Mouse (Mus musculus) embryonic facial prominence, embryonic 14.5 days (tissue): ENCODE results near the gene Fkbp14. TPM values are rescaled to one million over a fixed set of nuclear protein-coding genes. Genes with fewer than 3 reads are reported as not detected.

Experiments used
- ATAC-seq: fragments of 200-750 bp; cut with Nextera tagmentation; 2 replicates; pipeline ENCODE4 v1.8.0; 2017; ENCODE audit warnings: low read depth, moderate number of reproducible peaks, moderate TSS enrichment
- DNase-seq: peaks from one replicate; pipeline ENCODE4 v3.0.0-alpha.2; 2015; ENCODE audit warnings: low spot score
- H3K27ac ChIP-seq: fragments of 300-500 bp; sonication (generic); replicated peaks from 2 replicates; pipeline ENCODE4 v1.5.1; 2014; ENCODE audit warnings: low read depth, mild to moderate bottlenecking, low read length, moderate library complexity
- H3K27me3 ChIP-seq: fragments of 300-500 bp; sonication (generic); replicated peaks from 2 replicates; pipeline ENCODE4 v1.6.1; 2014; ENCODE audit warnings: low read length; ENCODE audit not compliant: control insufficient read depth, insufficient read depth
- H3K36me3 ChIP-seq: fragments of 300-500 bp; sonication (generic); 2 replicates; pipeline ENCODE4 v1.6.1; 2014; ENCODE audit warnings: low read length, mixed read lengths; ENCODE audit not compliant: control insufficient read depth, insufficient read depth
- H3K4me1 ChIP-seq: fragments of 300-500 bp; sonication (generic); 2 replicates; pipeline ENCODE4 v1.6.1; 2014; ENCODE audit warnings: antibody characterized with exemption, low read length; ENCODE audit not compliant: control insufficient read depth, insufficient read depth
- H3K4me2 ChIP-seq: fragments of 300-500 bp; sonication (generic); 2 replicates; pipeline ENCODE4 v1.6.1; 2014; ENCODE audit warnings: low read depth, mild to moderate bottlenecking, low read length, moderate library complexity, mixed read lengths
- H3K4me3 ChIP-seq: fragments of 300-500 bp; sonication (generic); 2 replicates; pipeline ENCODE4 v1.5.1; 2014; ENCODE audit warnings: low read depth, mild to moderate bottlenecking, low read length
- H3K9ac ChIP-seq: fragments of 300-500 bp; sonication (generic); 2 replicates; pipeline ENCODE4 v1.6.1; 2014; ENCODE audit warnings: low read depth, mild to moderate bottlenecking, low read length, moderate library complexity, mixed read lengths
- H3K9me3 ChIP-seq: fragments of 300-500 bp; sonication (generic); 2 replicates; pipeline ENCODE4 v1.6.1; 2016; ENCODE audit warnings: low read length; ENCODE audit not compliant: control insufficient read depth
- WGBS: fragments of 180-500 bp; shearing (Covaris S2); extraction: QIAGEN DNeasy Blood & Tissue Kit; methylation state at CpG from one replicate; pipeline ENCODE4 v1.1.7; 2014; 5-methylcytosine and 5-hydroxymethylcytosine counted together
- polyA plus RNA-seq: library from polyadenylated mRNA; unstranded; fragments of >200 nt; fragmentation: Nextera tagmentation; extraction: Ambion mirVana; gene quantifications from 2 replicates; pipeline ENCODE4 v1.2.1, GENCODE M21; 2014

Fkbp14 gene
- 74.6 and 81.1 TPM in 2 replicates for polyA plus RNA-seq

GRCm38 (mm10) chr6:54597208-54597607, at the start of gene Fkbp14:
Gene Fkbp14, minus strand, starts transcription at chr6:54597308.
- Histone ChIP-seq H3K27me3 (no peaks in the 10 kb centered on the region), H3K4me1 (peaks cover 16% of the 10 kb centered on the region), H3K9ac (no peak within 1 kb of the TSS; the same call in 1 of the 2 replicates), H3K4me2 (peak within 1 kb of the TSS; percentile 76), H3K9me3 (no peaks in the 10 kb centered on the region), H3K36me3 (no peaks in the 10 kb centered on the region), H3K4me3 (peak within 1 kb of the TSS; percentile 85), H3K27ac (no peak within 1 kb of the TSS)
- ATAC-seq: no peak
- 81% methylated on average over 4 of the region's 4 CpGs for WGBS
- no peak for DNase-seq

GRCm38 (mm10) chr6:54643181-54643580, 46.1 kb upstream of the Fkbp14 start:
- H3K4me2 ChIP-seq: no peak overlapping the region
- H3K4me1 ChIP-seq: no peaks in the 10 kb centered on the region
- peak; percentile 16 for DNase-seq
- peaks cover 20% of the 10 kb centered on the region for H3K36me3 ChIP-seq
- H3K9ac ChIP-seq: no peak overlapping the region
- no peaks in the 10 kb centered on the region for H3K27me3 ChIP-seq
- no peak for ATAC-seq
- WGBS: 89% methylated on average over 4 of the region's 4 CpGs
- no peaks in the 10 kb centered on the region for H3K9me3 ChIP-seq
- H3K4me3 ChIP-seq: no peak overlapping the region
- no peak overlapping the region for H3K27ac ChIP-seq

GRCm38 (mm10) chr6:54641953-54642352, 44.8 kb upstream of the Fkbp14 start:
- H3K4me1 ChIP-seq: no peaks in the 10 kb centered on the region
- WGBS: 84% methylated on average over 2 of the region's 2 CpGs
- H3K27me3 ChIP-seq: no peaks in the 10 kb centered on the region
- no peak overlapping the region for H3K27ac ChIP-seq
- H3K9ac ChIP-seq: no peak overlapping the region
- ATAC-seq: no peak
- no peak for DNase-seq
- no peak overlapping the region for H3K4me2 ChIP-seq
- no peaks in the 10 kb centered on the region for H3K9me3 ChIP-seq
- peaks cover 22% of the 10 kb centered on the region for H3K36me3 ChIP-seq
- H3K4me3 ChIP-seq: no peak overlapping the region

- H3K36me3 ChIP-seq: peaks cover 22% of the 10 kb centered on the region
- H3K9me3 ChIP-seq: no peaks in the 10 kb centered on the region
- DNase-seq (no peak), ATAC-seq (no peak)
- H3K4me2 ChIP-seq: no peak overlapping the region
- 84% methylated on average over 3 of the region's 3 CpGs for WGBS
- H3K27me3 ChIP-seq: no peaks in the 10 kb centered on the region
- H3K4me3 ChIP-seq: no peak overlapping the region
- no peak overlapping the region for H3K27ac ChIP-seq
- H3K4me1 ChIP-seq: no peaks in the 10 kb centered on the region
- no peak overlapping the region for H3K9ac ChIP-seq
Observed at GRCm38 (mm10) chr6:54639877-54640276, 42.8 kb upstream of the Fkbp14 start.

- H3K9ac ChIP-seq: no peak overlapping the region
- DNase-seq (peak; percentile 38), ATAC-seq (no peak)
- no peak overlapping the region for H3K4me3 ChIP-seq
- H3K27me3 ChIP-seq: no peaks in the 10 kb centered on the region
- no peak overlapping the region for H3K4me2 ChIP-seq
- 52% methylated on average over 3 of the region's 3 CpGs for WGBS
- H3K4me1 ChIP-seq: no peaks in the 10 kb centered on the region
- H3K9me3 ChIP-seq: no peaks in the 10 kb centered on the region
- H3K36me3 ChIP-seq: peaks cover 51% of the 10 kb centered on the region
- H3K27ac ChIP-seq: no peak overlapping the region
Observed at GRCm38 (mm10) chr6:54631462-54631861, 34.4 kb upstream of the Fkbp14 start.

- WGBS: 27% methylated on average over 7 of the region's 7 CpGs
- Histone ChIP-seq H3K9ac (no peak overlapping the region), H3K36me3 (peaks cover 61% of the 10 kb centered on the region), H3K4me3 (no peak overlapping the region), H3K27ac (no peak overlapping the region), H3K4me1 (no peaks in the 10 kb centered on the region), H3K27me3 (no peaks in the 10 kb centered on the region), H3K9me3 (no peaks in the 10 kb centered on the region), H3K4me2 (no peak overlapping the region)
- DNase-seq: peak; percentile 22
- ATAC-seq: no peak
Observed at GRCm38 (mm10) chr6:54629734-54630133, 32.6 kb upstream of the Fkbp14 start.

- ATAC-seq (no peak), DNase-seq (no peak)
- H3K4me1 ChIP-seq: no peaks in the 10 kb centered on the region
- WGBS: 90% methylated on average over 3 of the region's 3 CpGs
- H3K4me3 ChIP-seq: no peak overlapping the region
- H3K9ac ChIP-seq: no peak overlapping the region
- no peaks in the 10 kb centered on the region for H3K9me3 ChIP-seq
- H3K4me2 ChIP-seq: no peak overlapping the region
- no peak overlapping the region for H3K27ac ChIP-seq
- H3K36me3 ChIP-seq: peaks cover 69% of the 10 kb centered on the region
- H3K27me3 ChIP-seq: no peaks in the 10 kb centered on the region
Observed at GRCm38 (mm10) chr6:54628381-54628780, 31.3 kb upstream of the Fkbp14 start.

- WGBS: 65% methylated on average over 4 of the region's 4 CpGs
- Histone ChIP-seq H3K36me3 (peaks cover 45% of the 10 kb centered on the region), H3K27ac (no peak overlapping the region), H3K9ac (no peak overlapping the region), H3K27me3 (no peaks in the 10 kb centered on the region), H3K9me3 (no peaks in the 10 kb centered on the region), H3K4me2 (no peak overlapping the region), H3K4me3 (no peak overlapping the region), H3K4me1 (no peaks in the 10 kb centered on the region)
- DNase-seq (peak; percentile 9), ATAC-seq (no peak)
Observed at GRCm38 (mm10) chr6:54620357-54620756, 23.2 kb upstream of the Fkbp14 start.

- Histone ChIP-seq H3K4me1 (no peaks in the 10 kb centered on the region), H3K9ac (no peak overlapping the region), H3K4me3 (no peak overlapping the region), H3K36me3 (peaks cover 44% of the 10 kb centered on the region), H3K4me2 (no peak overlapping the region), H3K27me3 (no peaks in the 10 kb centered on the region), H3K27ac (no peak overlapping the region), H3K9me3 (no peaks in the 10 kb centered on the region)
- WGBS: 91% methylated on average over 7 of the region's 7 CpGs
- ATAC-seq (no peak), DNase-seq (no peak)
Observed at GRCm38 (mm10) chr6:54619530-54619929, 22.4 kb upstream of the Fkbp14 start.
